Mouse (Mus musculus) liver, adult 2 months (tissue): ENCODE results near the gene Tnfrsf26. TPM values are rescaled to one million over a fixed set of nuclear protein-coding genes. Genes with fewer than 3 reads are reported as not detected.

Experiments used
- DNase-seq: peaks from one replicate; pipeline ENCODE4 v3.0.0-alpha.2; 2011; ENCODE audit warnings: low read depth, low spot score; ENCODE audit errors: extremely low read depth
- H3K27ac ChIP-seq: fragments of 200-500 bp; replicated peaks from 2 replicates; pipeline ENCODE4 v1.5.1; 2012; ENCODE audit warnings: low read depth, mild to moderate bottlenecking, control low read depth, inconsistent platforms, low read length; ENCODE audit not compliant: insufficient read depth
- H3K27me3 ChIP-seq: fragments of 200-500 bp; 2 replicates; pipeline ENCODE4 v1.6.1; 2012; ENCODE audit warnings: mild to moderate bottlenecking, moderate library complexity, low read length, inconsistent platforms; ENCODE audit not compliant: control insufficient read depth, insufficient read depth
- H3K36me3 ChIP-seq: fragments of 200-500 bp; 2 replicates; pipeline ENCODE4 v1.6.1; 2012; ENCODE audit warnings: low read length, inconsistent platforms; ENCODE audit not compliant: control insufficient read depth, insufficient read depth
- H3K4me1 ChIP-seq: fragments of 200-500 bp; 2 replicates; pipeline ENCODE4 v1.6.1; 2011; ENCODE audit warnings: low read length; ENCODE audit not compliant: control insufficient read depth, insufficient read depth
- H3K4me3 ChIP-seq: fragments of 200-500 bp; 2 replicates; pipeline ENCODE4 v1.5.1; 2011; ENCODE audit warnings: low read depth, mild to moderate bottlenecking, control low read depth, low read length, moderate library complexity; ENCODE audit not compliant: insufficient read depth
- H3K79me2 ChIP-seq: fragments of 200-500 bp; 2 replicates; pipeline ENCODE4 v1.6.1; 2012; ENCODE audit warnings: inconsistent platforms, mild to moderate bottlenecking, low read length, moderate library complexity; ENCODE audit not compliant: control insufficient read depth, insufficient read depth
- H3K9ac ChIP-seq: fragments of 200-500 bp; 2 replicates; pipeline ENCODE4 v1.6.1; 2012; ENCODE audit warnings: low read depth, mild to moderate bottlenecking, control low read depth, inconsistent platforms, low read length
- CTCF ChIP-seq: fragments of 200-500 bp; IDR thresholded peaks from 2 replicates; pipeline ENCODE4 v1.5.1; 2011; ENCODE audit warnings: low read depth, low read length, control low read depth
- POLR2A ChIP-seq: fragments of 200-500 bp; IDR thresholded peaks from 2 replicates; pipeline ENCODE4 v1.6.1; 2011; ENCODE audit warnings: low read length, control low read depth; ENCODE audit not compliant: insufficient read depth; ENCODE audit errors: extremely low read depth
- WGBS: fragments of 180-500 bp; shearing (Covaris S2); methylation state at CpG from one replicate; pipeline ENCODE4 v1.1.7; 2018; 5-methylcytosine and 5-hydroxymethylcytosine counted together
- polyA plus RNA-seq: library from polyadenylated mRNA; depleted of rRNA; stranded (reverse); fragments of >200 nt; gene quantifications from 2 replicates; pipeline ENCODE4 v1.2.3, GENCODE M21; 2012
- total RNA-seq: library from RNA; depleted of rRNA; stranded (reverse); fragments of >200 nt; gene quantifications from 2 replicates; pipeline ENCODE4 v1.2.3, GENCODE M21; 2014

Tnfrsf26 gene
- total and polyA plus RNA-seq, 2 experiments, result 0.26 to 0.37 TPM

DNA sequence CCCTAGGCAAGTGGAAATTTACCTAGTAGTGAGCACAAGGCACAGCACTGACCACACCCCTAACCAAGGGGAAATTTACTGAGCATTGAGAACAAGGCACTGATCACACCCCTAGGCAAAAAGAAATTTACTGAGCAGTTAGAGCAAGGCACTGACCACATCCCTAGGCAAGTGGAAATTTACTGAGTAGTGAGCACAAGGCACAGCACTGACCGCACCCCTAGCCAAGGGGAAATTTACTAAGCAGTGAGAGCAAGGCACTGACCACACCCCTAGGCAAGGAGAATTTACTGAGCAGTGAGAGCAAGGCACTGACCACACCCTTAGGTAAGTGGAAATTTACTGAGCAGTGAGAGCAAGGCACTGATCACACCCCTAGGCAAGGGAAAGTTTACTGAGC, 8.2 kb upstream of the Tnfrsf26 start:
- Histone ChIP-seq H3K36me3 (no peaks in the 10 kb centered on the region), H3K27me3 (no peaks in the 10 kb centered on the region), H3K27ac (no peak overlapping the region), H3K4me3 (no peak overlapping the region), H3K4me1 (no peaks in the 10 kb centered on the region), H3K9ac (no peak overlapping the region), H3K79me2 (no peaks in the 10 kb centered on the region)
- TF ChIP-seq CTCF (no peak), POLR2A (no peak)
- 97% methylated on average over 1 of the region's 1 CpGs for WGBS
- DNase-seq, result no peak

DNA sequence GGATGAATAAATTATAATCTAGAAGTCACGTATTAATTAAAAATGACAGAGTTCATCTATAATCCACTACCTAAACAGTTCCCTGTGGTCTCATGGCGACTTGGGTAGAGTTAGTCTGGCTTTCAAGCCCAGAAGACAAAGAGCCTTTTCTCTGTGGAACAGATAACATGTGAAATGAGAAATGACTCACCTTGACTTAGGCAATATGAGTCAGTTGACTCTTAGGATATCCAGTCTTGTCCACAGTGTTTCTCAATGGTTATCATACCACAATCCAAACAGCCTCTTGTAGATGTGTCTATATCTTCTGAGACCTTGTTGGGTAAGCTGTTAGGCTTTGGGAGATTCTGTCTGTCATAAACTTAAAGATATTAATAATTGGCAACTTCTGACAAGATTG, 3.0 kb upstream of the Tnfrsf26 start:
- H3K9ac ChIP-seq, result no peak overlapping the region
- 80% methylated on average over 2 of the region's 2 CpGs for WGBS
- no peak for DNase-seq
- H3K4me3 ChIP-seq, result no peak overlapping the region
- H3K79me2 ChIP-seq, result no peaks in the 10 kb centered on the region
- H3K27ac ChIP-seq, result no peak overlapping the region
- no peak for TF ChIP-seq CTCF
- TF ChIP-seq POLR2A, result no peak
- H3K27me3 ChIP-seq, result no peaks in the 10 kb centered on the region
- H3K4me1 ChIP-seq, result no peaks in the 10 kb centered on the region
- no peaks in the 10 kb centered on the region for H3K36me3 ChIP-seq

DNA sequence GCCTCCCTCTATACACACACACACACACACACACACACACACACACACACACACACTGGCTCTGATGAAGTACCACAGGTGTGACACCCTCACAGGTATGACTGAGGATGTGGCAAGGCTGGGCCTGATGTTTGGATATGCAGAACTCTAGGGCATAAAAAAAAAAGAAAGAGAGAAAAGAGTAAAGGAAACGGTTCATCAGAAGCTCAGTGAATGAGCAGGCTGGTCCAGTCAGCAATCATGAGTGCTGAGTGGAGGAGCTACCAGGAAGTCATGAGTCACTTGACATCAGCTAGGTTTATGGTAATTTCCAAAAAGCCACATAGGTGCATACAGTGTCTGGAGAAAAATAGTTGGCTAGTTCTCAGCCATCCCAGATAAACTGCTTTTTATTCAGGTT, 979 bp upstream of the Tnfrsf26 start:
- TF ChIP-seq POLR2A (no peak), CTCF (no peak)
- H3K36me3 ChIP-seq, result no peaks in the 10 kb centered on the region
- no peaks in the 10 kb centered on the region for H3K79me2 ChIP-seq
- H3K27me3 ChIP-seq, result no peaks in the 10 kb centered on the region
- H3K9ac ChIP-seq, result no peak overlapping the region
- no peak for DNase-seq
- H3K4me3 ChIP-seq, result no peak overlapping the region
- WGBS, result 41% methylated on average over 1 of the region's 1 CpGs
- no peaks in the 10 kb centered on the region for H3K4me1 ChIP-seq
- no peak overlapping the region for H3K27ac ChIP-seq

DNA sequence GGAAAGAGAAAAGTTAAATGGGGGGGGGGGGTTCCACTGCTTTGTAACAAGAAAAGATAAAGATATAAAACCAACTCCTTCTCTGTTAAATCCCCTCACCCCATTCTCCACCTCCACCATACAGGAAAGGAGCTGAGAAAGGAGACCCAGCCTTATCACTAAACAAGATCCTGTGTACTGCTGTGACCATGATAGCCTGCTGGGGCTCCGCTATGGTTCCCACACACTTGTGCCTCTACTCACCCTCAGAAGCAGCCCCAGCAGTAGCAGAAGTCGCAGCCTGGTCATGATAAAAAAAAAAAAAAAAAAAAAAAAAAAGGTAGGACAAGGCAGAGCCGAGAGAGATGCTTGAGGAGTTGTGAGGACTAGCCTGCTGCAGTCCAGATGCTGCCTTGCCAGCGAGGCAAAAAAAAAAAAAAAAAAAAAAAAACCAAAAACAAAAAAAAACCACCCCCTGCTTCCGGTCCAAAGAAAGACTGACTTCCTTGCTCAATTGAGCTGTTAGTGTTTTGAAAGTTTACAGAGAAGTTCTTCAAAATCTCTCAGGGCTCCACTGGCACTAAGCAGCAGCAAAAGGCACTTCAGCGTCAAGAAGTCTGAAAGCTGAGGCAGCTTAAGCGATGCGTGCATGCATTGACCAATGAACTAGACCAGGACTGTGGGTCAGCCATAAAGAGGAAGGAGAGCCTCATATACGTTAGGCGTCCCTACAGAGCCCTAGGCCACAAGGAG, 801 bp downstream of the Tnfrsf26 start:
- TF ChIP-seq CTCF (no peak), POLR2A (no peak)
- peak; percentile 26 for DNase-seq
- H3K9ac ChIP-seq, result no peak overlapping the region
- no peaks in the 10 kb centered on the region for H3K36me3 ChIP-seq
- peak overlapping the region; percentile 60 for H3K27ac ChIP-seq
- H3K4me1 ChIP-seq, result no peaks in the 10 kb centered on the region
- no peaks in the 10 kb centered on the region for H3K27me3 ChIP-seq
- H3K79me2 ChIP-seq, result no peaks in the 10 kb centered on the region
- WGBS, result 54% methylated on average over 10 of the region's 10 CpGs
- H3K4me3 ChIP-seq, result peak overlapping the region; percentile 23

DNA sequence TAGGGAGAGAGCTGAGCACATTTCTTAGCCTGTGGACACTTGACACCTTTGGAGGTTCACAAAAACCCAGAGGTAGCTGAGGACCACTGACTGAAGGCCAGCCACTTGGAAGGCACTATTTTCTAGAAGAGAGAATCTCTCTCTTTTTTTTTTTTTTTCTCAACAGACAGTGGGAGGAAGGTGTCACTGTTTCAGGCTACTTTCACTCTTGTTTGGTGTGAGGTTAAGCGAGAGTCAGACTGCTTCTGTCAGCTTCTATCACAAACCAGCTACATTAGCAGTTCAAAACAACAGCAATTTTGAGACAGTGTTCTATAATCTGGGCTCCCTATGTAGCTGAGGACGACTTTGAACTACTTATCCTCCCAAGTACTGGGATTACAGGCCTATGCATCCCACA, 2.3 kb downstream of the Tnfrsf26 start:
- H3K9ac ChIP-seq, result no peak overlapping the region; the same call in 1 of the 2 replicates
- TF ChIP-seq POLR2A, result no peak
- TF ChIP-seq CTCF, result no peak
- no peaks in the 10 kb centered on the region for H3K36me3 ChIP-seq
- peak overlapping the region; percentile 65 for H3K27ac ChIP-seq
- no peak for DNase-seq
- no peak overlapping the region for H3K4me3 ChIP-seq
- no peaks in the 10 kb centered on the region for H3K79me2 ChIP-seq
- WGBS, result 74% methylated on average over 2 of the region's 2 CpGs
- no peaks in the 10 kb centered on the region for H3K27me3 ChIP-seq
- H3K4me1 ChIP-seq, result no peaks in the 10 kb centered on the region; the same call in 1 of the 2 replicates

DNA sequence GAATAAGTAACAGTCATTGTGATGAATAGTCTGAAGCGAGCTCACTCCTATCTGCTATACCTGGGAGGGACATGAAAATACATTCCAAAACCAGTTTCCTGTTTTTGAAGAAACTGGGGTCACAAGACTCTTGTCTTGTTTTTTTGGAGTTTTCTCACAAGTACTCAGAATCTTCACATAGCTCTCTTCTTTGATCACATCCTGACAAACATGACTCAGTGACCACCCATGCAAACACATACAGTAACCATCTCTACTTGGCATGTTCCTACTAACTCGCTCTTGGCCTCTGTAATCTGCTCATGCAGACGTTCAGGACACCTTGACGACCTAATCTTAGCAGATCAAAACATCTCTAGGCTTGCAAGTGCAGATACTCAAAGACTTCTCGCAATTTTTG, 3.4 kb downstream of the Tnfrsf26 start:
- DNase-seq, result no peak
- H3K9ac ChIP-seq, result no peak overlapping the region

More for the DNA sequence above, 3.4 kb downstream of the Tnfrsf26 start:
- WGBS, result 67% methylated on average over 5 of the region's 5 CpGs
- TF ChIP-seq CTCF, result no peak
- TF ChIP-seq POLR2A, result no peak
- Histone ChIP-seq H3K36me3 (no peaks in the 10 kb centered on the region), H3K27me3 (no peaks in the 10 kb centered on the region), H3K27ac (0 out of 2 replicates have a peak overlapping the region, but pooled peaks have one; percentile 27), H3K4me1 (no peaks in the 10 kb centered on the region; the same call in 1 of the 2 replicates), H3K4me3 (no peak overlapping the region), H3K79me2 (no peaks in the 10 kb centered on the region)
